Mouse (Mus musculus): ENCODE measurements at regions not wholly inside any gene's neighbourhood (a gene's known extent, or its start where the extent isn't known, plus 50 kb on each side); places are given as distances from the start of the nearest gene placed in this dataset.

DNA sequence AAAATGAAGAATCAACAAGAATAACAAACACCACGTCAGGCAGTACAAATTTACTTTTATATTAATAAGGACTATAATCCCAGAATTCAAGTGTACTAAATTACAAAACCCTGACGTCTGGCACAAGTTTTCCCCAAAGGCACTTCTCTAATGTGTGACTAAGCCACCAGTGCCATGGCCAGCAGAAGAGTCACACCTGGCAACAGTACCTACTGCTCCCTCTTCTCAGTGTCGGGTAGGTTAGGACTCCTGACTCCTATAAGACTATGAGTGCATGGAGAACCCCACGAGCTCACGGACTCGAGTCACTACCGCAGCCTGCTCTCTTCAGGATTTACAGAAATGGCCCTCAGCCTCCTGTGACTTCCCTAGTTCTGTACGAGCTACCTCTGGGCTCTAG, 307.7 kb upstream of the Smim15 start:
- TF ChIP-seq CTCF (IDR thresholded peaks at IDR 0.05; ENCODE audit: insufficient read depth, low read depth, low read length) (no peak), POLR2A (IDR thresholded peaks at IDR 0.05; ENCODE audit: insufficient read depth, low read depth, low read length) (no peak)
